Mouse (Mus musculus) lung, adult 2 months (tissue): ENCODE results near the gene Tnn. TPM values are rescaled to one million over a fixed set of nuclear protein-coding genes. Genes with fewer than 3 reads are reported as not detected.
A peak's percentile ranks its signal among the peaks of the same experiment; 100 is the strongest.

Experiments
- DNase-seq: peaks from one replicate; pipeline ENCODE4 v3.0.0; 2022
- H3K4me1 ChIP-seq: fragments of 200-500 bp; 2 replicates; pipeline ENCODE4 v1.6.1; 2011; ENCODE audit warnings: low read length; ENCODE audit not compliant: control insufficient read depth, insufficient read depth
- H3K4me3 ChIP-seq: fragments of 200-500 bp; replicated peaks from 2 replicates; pipeline ENCODE3; 2011; ENCODE audit warnings: low read depth, mild to moderate bottlenecking, control low read depth, low read length; ENCODE audit errors: extremely low read depth
- CTCF ChIP-seq: fragments of 200-500 bp; IDR thresholded peaks from 2 replicates; pipeline ENCODE4 v1.5.1; 2011; ENCODE audit warnings: mild to moderate bottlenecking, low read length, control low read depth; ENCODE audit not compliant: insufficient read depth
- POLR2A ChIP-seq: fragments of 200-500 bp; IDR thresholded peaks from 2 replicates; pipeline ENCODE4 v1.6.1; 2011; ENCODE audit warnings: low read depth, mild to moderate bottlenecking, control low read depth, low read length, borderline replicate concordance; ENCODE audit errors: extremely low read depth
- WGBS: fragments of 180-500 bp; shearing (Covaris S2); methylation state at CpG from one replicate; pipeline ENCODE4 v1.1.7; 2018; 5-methylcytosine and 5-hydroxymethylcytosine counted together
- polyA plus RNA-seq: library from polyadenylated mRNA; depleted of rRNA; stranded (reverse); fragments of >200 nt; gene quantifications from 2 replicates; pipeline ENCODE4 v1.2.3, GENCODE M21; 2012

Tnn gene
- polyA plus RNA-seq, 1 experiment: 6.0 TPM

GRCm38 (mm10) chr1:160084239-160084638 is 69.1 kb downstream of the Tnn start:
- TF ChIP-seq CTCF (no peak), POLR2A (no peak)
- Histone ChIP-seq H3K4me3 (no peak overlapping the region), H3K4me1 (peaks cover 3% of the 10 kb centered on the region)
- DNase-seq: no peak
- 88% methylated on average over 1 of the region's 1 CpGs for WGBS

GRCm38 (mm10) chr1:160082647-160083046 is 70.7 kb downstream of the Tnn start:
- 82% methylated on average over 1 of the region's 1 CpGs for WGBS
- no peak for DNase-seq
- peaks cover 3% of the 10 kb centered on the region for H3K4me1 ChIP-seq
- TF ChIP-seq POLR2A: no peak
- TF ChIP-seq CTCF: no peak
- no peak overlapping the region for H3K4me3 ChIP-seq

GRCm38 (mm10) chr1:160080800-160081436 is 72.5 kb downstream of the Tnn start:
- Histone ChIP-seq H3K4me3 (no peak overlapping the region), H3K4me1 (peaks cover 3% of the 10 kb centered on the region)
- 25% methylated on average over 2 of the region's 2 CpGs for WGBS
- TF ChIP-seq CTCF: peak; percentile 86
- no peak for TF ChIP-seq POLR2A
- DNase-seq: peak; percentile 87

GRCm38 (mm10) chr1:160078882-160079661 is 74.3 kb downstream of the Tnn start:
- DNase-seq: peak; percentile 71
- peak overlapping the region; percentile 16 for H3K4me3 ChIP-seq
- H3K4me1 ChIP-seq: peaks cover 3% of the 10 kb centered on the region
- WGBS: 39% methylated on average over 14 of the region's 14 CpGs
- TF ChIP-seq CTCF: no peak
- TF ChIP-seq POLR2A: no peak; the same call in 1 of the 2 replicates

DNA sequence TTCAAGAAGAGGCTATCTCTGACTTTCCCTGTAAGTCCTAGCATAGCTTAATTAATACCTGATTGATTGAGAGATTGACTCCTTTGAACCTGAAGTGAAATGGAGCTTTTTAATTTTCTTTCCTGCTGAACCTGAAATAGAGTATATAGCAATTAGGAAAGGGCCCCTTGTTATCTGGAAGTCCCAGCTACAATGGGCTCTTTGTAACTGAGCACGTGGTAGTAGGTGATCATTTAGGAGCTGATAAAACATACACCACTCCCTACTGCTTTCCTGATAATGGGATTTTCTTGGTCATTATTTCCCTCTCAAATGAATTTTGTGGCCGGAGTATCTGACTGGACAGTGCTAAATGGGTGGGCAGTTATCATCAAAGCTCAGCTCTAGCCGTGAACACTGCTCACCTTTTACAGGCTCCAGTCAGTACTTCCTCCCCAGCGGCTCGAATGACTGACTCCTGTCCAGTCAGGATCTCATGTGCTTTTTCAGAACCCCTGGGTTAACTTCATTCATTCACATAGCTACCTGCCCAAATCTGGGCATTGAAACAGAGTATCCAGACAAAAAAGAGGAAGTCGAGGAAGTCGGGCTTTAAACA is 88.7 kb downstream of the Tnn start:
- no peak for DNase-seq
- TF ChIP-seq POLR2A (no peak), CTCF (no peak)
- no peak overlapping the region for H3K4me3 ChIP-seq
- peaks cover 10% of the 10 kb centered on the region for H3K4me1 ChIP-seq
- WGBS: 83% methylated on average over 7 of the region's 7 CpGs

DNA sequence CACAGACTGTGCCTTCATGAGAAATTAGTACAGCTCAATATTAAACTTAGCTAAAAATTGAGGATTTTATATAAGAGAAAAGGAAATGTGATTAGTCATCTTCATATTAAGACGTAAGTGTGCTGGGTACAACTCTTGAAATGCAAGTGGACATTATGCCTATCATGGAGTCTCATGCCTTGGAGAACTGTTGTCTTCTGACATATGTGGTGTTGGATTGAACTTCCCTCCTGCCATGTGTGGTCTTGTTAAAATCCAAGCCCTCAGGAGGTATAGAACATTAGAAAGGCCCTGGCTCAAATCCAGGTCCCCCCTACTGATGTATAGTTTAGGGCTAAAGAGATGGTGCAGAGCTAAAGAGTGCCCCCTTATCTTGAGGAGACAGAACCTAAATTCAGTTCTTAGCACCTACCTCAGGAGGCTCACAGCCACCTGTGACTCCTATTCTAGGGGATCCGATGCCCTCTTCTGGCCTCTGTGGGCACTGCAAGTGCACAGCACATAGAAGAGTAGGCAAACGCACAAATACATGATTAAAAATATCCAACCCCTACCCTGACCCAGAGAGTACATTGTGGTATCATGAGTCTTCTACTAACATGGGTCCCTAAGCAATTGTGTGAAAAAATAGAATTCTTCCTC is 91.5 kb downstream of the Tnn start:
- no peak overlapping the region for H3K4me3 ChIP-seq
- TF ChIP-seq POLR2A (no peak), CTCF (peak; percentile 79)

GRCm38 (mm10) chr1:160061321-160061720 is 92.1 kb downstream of the Tnn start:
- Histone ChIP-seq H3K4me1 (peaks cover 20% of the 10 kb centered on the region), H3K4me3 (no peak overlapping the region)
- WGBS: 72% methylated on average over 5 of the region's 5 CpGs
- TF ChIP-seq CTCF (no peak), POLR2A (no peak)
- no peak for DNase-seq

More for the DNA sequence above, 91.5 kb downstream of the Tnn start:
- H3K4me1 ChIP-seq: peaks cover 20% of the 10 kb centered on the region
- 65% methylated on average over 3 of the region's 3 CpGs for WGBS
- peak; percentile 56 for DNase-seq

GRCm38 (mm10) chr1:160060542-160060941 is 92.8 kb downstream of the Tnn start:
- H3K4me1 ChIP-seq: peaks cover 20% of the 10 kb centered on the region
- 36% methylated on average over 6 of the region's 6 CpGs for WGBS
- TF ChIP-seq CTCF (no peak), POLR2A (no peak)
- H3K4me3 ChIP-seq: no peak overlapping the region
- DNase-seq: peak; percentile 49

DNA sequence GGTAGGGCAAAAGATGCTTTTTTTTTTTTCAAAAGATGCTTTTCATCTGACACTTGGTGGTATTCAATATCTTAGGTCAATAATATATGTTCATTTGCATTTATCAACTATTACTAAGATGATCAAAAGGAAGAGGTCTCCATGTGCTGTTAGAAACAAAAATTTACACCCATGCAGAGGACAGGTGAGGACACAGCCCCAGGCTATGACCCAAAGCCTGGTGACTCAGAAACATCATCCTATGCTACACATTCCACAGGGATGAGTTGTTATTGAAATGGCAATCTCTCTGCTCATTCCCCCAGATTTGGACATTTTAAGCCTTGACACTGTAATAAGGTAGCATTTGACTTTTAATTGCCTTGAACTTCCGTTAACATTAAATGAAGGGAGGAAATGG is 93.5 kb downstream of the Tnn start:
- Histone ChIP-seq H3K4me1 (peaks cover 20% of the 10 kb centered on the region), H3K4me3 (no peak overlapping the region)
- no peak for DNase-seq
- WGBS: 36% methylated on average over 1 of the region's 1 CpGs
- TF ChIP-seq POLR2A (no peak), CTCF (no peak)
